Mouse (Mus musculus) kidney, adult 8-10 months (tissue): ENCODE results near the gene Txn1.

Experiments
- DNase-seq, 2 experiments: peaks; one replicate each; pipeline ENCODE4 v3.0.0; 2022

The Txn1 gene

DNA sequence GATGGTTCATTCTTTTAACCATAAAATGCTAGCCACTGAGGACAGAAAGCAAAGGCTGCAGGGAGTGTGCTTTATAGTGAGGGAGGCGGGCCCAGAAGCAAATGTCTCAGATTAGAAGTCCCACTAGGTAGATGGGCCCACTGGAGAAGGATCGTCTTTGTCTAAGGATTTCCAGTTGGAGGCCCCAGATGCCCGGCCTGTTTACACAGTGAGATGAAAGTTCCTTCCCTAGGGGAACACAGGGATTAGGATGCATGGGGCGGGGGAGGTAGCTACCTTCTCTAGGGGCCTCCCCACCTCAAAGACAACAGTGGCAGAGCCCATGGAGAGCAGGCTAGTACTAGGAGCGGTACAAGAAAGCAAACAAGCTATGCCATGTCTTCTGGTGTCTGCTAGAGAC, 61.1 kb downstream of the Txn1 start:
- DNase-seq = no peak
